Comparison of ENCODE assay signal across 8 mouse cellular contexts in genomic region chr9:97068201-97069095, GRCm38 (mm10). TPM values are rescaled to one million over a fixed set of nuclear protein-coding genes. Genes with fewer than 3 reads are reported as not detected.
A peak's percentile ranks its signal among the peaks of the same experiment; 100 is the strongest.
DNase-seq lines count a peak whose midpoint lies in the region; ATAC-seq and TF ChIP-seq lines count a peak whose summit lies in the region.
"Had no signal": no experiment of that assay in that cellular context is flagged by ENCODE, and none has a peak within 500 bp of the region (broad histone marks: within the 10 kb centered on the region; RNA-seq: fewer than 3 reads in every experiment).

No protein-coding gene starts in this region.

- H3K9ac ChIP-seq in intestine, postnatal 0 days (ENCODE audit: low read depth, low read length): no peak overlapping the region
- H3K9ac ChIP-seq: stomach, embryonic 15.5 days had no signal

- no peak overlapping the region for H3K27ac ChIP-seq in intestine, postnatal 0 days (ENCODE audit: low read depth, low read length)
- no peak overlapping the region for H3K27ac ChIP-seq in midbrain, embryonic 10.5 days (replicated peaks)
- H3K27ac ChIP-seq: stomach, embryonic 15.5 days had no signal

- TF ChIP-seq CTCF in intestine, postnatal 0 days (IDR thresholded peaks at IDR 0.05; ENCODE audit: low read depth): peak; percentile 92

- H3K9me3 ChIP-seq in intestine, postnatal 0 days (ENCODE audit: control insufficient read depth): no peaks in the 10 kb centered on the region
- H3K9me3 ChIP-seq in midbrain, embryonic 10.5 days (replicated peaks): no peaks in the 10 kb centered on the region
- H3K9me3 ChIP-seq: stomach, embryonic 15.5 days had no signal

- H3K36me3 ChIP-seq in intestine, postnatal 0 days (ENCODE audit: control insufficient read depth, insufficient read depth): no peaks in the 10 kb centered on the region; the same call in 1 of the 2 replicates
- H3K36me3 ChIP-seq in midbrain, embryonic 10.5 days: peaks cover 8% of the 10 kb centered on the region; the same call in 1 of the 2 replicates

- intact Hi-C loops in left cerebral cortex, postnatal 14 days (cut with DNase I): loop anchor here (1.0 to 5.0 kb wide), 3 partner anchors 51 to 152 kb away; partner anchors contain the start of gene Spsb4

- DNase-seq in adrenal gland, adult 2 months: peak; percentile 77
- DNase-seq in embryo, embryonic 10.5 days (ENCODE audit: low spot score): peak; percentile 97
- DNase-seq in gastrocnemius, postnatal 4 days (ENCODE audit: low spot score in 2 of 2): peak; percentile 53 to 87
- peak; percentile 92 for DNase-seq in left cerebral cortex, postnatal 14 days (ENCODE audit: low spot score in 2 of 2)
- DNase-seq in midbrain, embryonic 10.5 days (ENCODE audit: low spot score): peak; percentile 86
- peak; percentile 69 to 76 for DNase-seq in right cerebral cortex, postnatal 36 days (ENCODE audit: low spot score in 2 of 2)

- no peaks in the 10 kb centered on the region for H3K27me3 ChIP-seq in intestine, postnatal 0 days (replicated peaks; ENCODE audit: control insufficient read depth, insufficient read depth, low read length)
- H3K27me3 ChIP-seq in midbrain, embryonic 10.5 days (ENCODE audit: low read depth, poor library complexity, severe bottlenecking): no peaks in the 10 kb centered on the region
- H3K27me3 ChIP-seq: stomach, embryonic 15.5 days had no signal

- no peak overlapping the region for H3K4me3 ChIP-seq in intestine, postnatal 0 days (ENCODE audit: low read depth, low read length)
- no peak overlapping the region for H3K4me3 ChIP-seq in midbrain, embryonic 10.5 days
- H3K4me3 ChIP-seq: stomach, embryonic 15.5 days had no signal

- H3K4me2 ChIP-seq in intestine, postnatal 0 days (replicated peaks; ENCODE audit: low read depth): no peak overlapping the region
- H3K4me2 ChIP-seq: stomach, embryonic 15.5 days had no signal

- peak; percentile 53 for ATAC-seq in intestine, postnatal 0 days

- 55% methylated on average over 9 of the region's 9 CpGs for WGBS in intestine, postnatal 0 days
- 59% methylated on average over 9 of the region's 9 CpGs for whole genome bisulfite sequencing in midbrain, embryonic 10.5 days

- H3K4me1 ChIP-seq in intestine, postnatal 0 days (replicated peaks; ENCODE audit: control insufficient read depth, insufficient read depth, low read length): no peaks in the 10 kb centered on the region
- peaks cover 48% of the 10 kb centered on the region for H3K4me1 ChIP-seq in midbrain, embryonic 10.5 days

RNA-seq across cellular contexts. Expression of gene Slc25a36, which starts 42.5 kb away (rescaled TPM):
- total RNA-seq in adrenal gland, adult 2 months (2021): 10 to 100 TPM; 57.4 to 62.0 TPM
- polyA plus RNA-seq in adrenal gland, adult 2 months (2012; rRNA removed): 7.1 and 8.5 TPM in 2 replicates
- 10 to 100 TPM; 66.9 to 75.1 TPM for total RNA-seq in gastrocnemius, postnatal 4 days (2021)
- 47.7 and 56.9 TPM in 2 replicates for polyA plus RNA-seq in intestine, postnatal 0 days (2015; fragmentation: Nextera tagmentation; extraction: Ambion mirVana)
- 10 to 100 TPM; 82.5 to 87.7 TPM for total RNA-seq in left cerebral cortex, postnatal 14 days (2021)
- 61.2 and 66.5 TPM in 2 replicates for polyA plus RNA-seq in midbrain, embryonic 10.5 days (2016; fragmentation: Nextera tagmentation; extraction: Ambion mirVana)

RNA-seq across cellular contexts. Expression of gene Spsb4, which starts 49.8 kb away (rescaled TPM):
- 1 to 10 TPM; 1.5 to 1.6 TPM for total RNA-seq in adrenal gland, adult 2 months (2021)
- 1.6 and 2.0 TPM in 2 replicates for polyA plus RNA-seq in adrenal gland, adult 2 months (2012; rRNA removed)
- 10 to 100 TPM; 16.1 to 18.0 TPM for total RNA-seq in gastrocnemius, postnatal 4 days (2021)
- 23.4 and 25.0 TPM in 2 replicates for polyA plus RNA-seq in intestine, postnatal 0 days (2015; fragmentation: Nextera tagmentation; extraction: Ambion mirVana)
- 1 to 10 TPM; 6.7 to 6.9 TPM for total RNA-seq in left cerebral cortex, postnatal 14 days (2021)
- polyA plus RNA-seq in midbrain, embryonic 10.5 days (2016; fragmentation: Nextera tagmentation; extraction: Ambion mirVana): 174 and 175 TPM in 2 replicates
